Mouse (Mus musculus): Measurements from ENCODE around the gene Clcn6. TPM values are rescaled to one million over a fixed set of nuclear protein-coding genes. Genes with fewer than 3 reads are reported as not detected.
"Not testable (repeated sequence)": the region's sequence is repeated elsewhere in the genome, so short reads cannot be mapped to it uniquely, and the experiment has no call there.

Gene Clcn6
- polyA plus RNA-seq, 1 experiment from 2014 or later = 38.0 TPM

DNA sequence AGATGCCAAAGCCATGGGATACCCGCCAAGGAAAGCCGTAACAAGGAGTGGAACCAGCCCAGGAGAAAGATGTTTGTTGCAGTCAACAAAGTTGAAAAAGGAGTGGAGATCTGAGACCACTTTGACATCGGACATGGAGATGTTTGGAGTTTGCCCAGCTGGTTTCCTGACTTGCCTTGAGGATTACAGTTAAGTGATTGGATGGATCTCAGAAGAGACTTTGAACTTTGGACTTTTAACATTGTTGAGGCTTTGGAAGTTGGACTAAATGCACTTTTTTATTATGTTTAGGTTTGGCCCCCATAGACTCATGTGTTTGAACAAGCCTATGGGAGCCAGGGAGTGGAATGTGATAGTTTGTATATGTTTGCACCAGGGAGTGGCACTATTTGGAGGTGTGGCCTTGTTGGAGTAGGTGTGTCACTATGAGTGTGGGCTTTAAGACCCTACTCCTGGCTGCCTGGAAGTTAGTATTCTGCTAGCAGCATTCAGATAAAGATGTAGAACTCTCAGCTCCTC lies 11.8 kb upstream of the Clcn6 start:
- not testable (repeated sequence) for H3K27me3 ChIP-seq (replicated peaks); H3K27ac ChIP-seq; H3K9ac ChIP-seq; H3K4me3 ChIP-seq; ATAC-seq (replicated peaks); H3K4me1 ChIP-seq; H3K4me2 ChIP-seq; H3K9me3 ChIP-seq
- H3K36me3 ChIP-seq (replicated peaks) = peaks cover 46% of the 10 kb centered on the region
- 95% methylated on average over 3 of the region's 3 CpGs for WGBS

- H3K27me3 ChIP-seq (replicated peaks) = no peaks in the 10 kb centered on the region
- H3K36me3 ChIP-seq (replicated peaks) = peaks cover 13% of the 10 kb centered on the region
- 42% methylated on average over 4 of the region's 4 CpGs for WGBS
- H3K4me2 ChIP-seq = no peak overlapping the region
- peaks cover 32% of the 10 kb centered on the region for H3K4me1 ChIP-seq
- H3K9me3 ChIP-seq = no peaks in the 10 kb centered on the region
- H3K27ac ChIP-seq = no peak overlapping the region
- ATAC-seq (replicated peaks) = no peak
- H3K9ac ChIP-seq = no peak overlapping the region
- H3K4me3 ChIP-seq = no peak overlapping the region
These were observed 7.9 kb upstream of the Clcn6 start for GRCm38 (mm10) chr4:148046450-148047031.

DNA sequence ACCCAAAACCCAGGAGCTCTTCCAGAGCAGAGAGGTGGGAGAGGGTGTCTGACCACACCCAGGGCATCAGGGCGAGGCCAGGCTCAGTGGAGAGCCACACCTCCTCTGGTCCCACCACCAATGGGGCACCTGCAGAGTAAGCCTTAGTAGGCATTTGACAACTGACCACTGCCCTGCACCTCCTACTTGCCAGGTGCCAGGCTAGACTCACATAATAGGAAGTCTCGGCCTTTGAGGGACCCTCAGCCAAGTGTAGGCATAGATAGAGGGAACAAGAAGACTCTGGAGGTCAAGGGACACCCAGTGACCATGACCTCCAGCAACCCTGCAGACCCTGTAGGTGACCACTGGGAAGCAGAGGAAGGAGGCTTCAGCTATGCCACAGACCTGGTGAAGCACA lies 5.5 kb upstream of the Clcn6 start:
- Histone ChIP-seq H3K27ac (no peak overlapping the region), H3K9me3 (no peaks in the 10 kb centered on the region), H3K27me3 (replicated peaks) (no peaks in the 10 kb centered on the region), H3K9ac (no peak overlapping the region), H3K36me3 (replicated peaks) (peaks cover 6% of the 10 kb centered on the region; the same call in 1 of the 2 replicates), H3K4me2 (no peak overlapping the region), H3K4me3 (no peak overlapping the region), H3K4me1 (peaks cover 55% of the 10 kb centered on the region)
- ATAC-seq (replicated peaks) = no peak
- 90% methylated on average over 2 of the region's 2 CpGs for WGBS

- not testable (repeated sequence) for ATAC-seq (replicated peaks)
These were observed 4.7 kb upstream of the Clcn6 start for GRCm38 (mm10) chr4:148043327-148043726.

GRCm38 (mm10) chr4:148041611-148042191 lies 3.1 kb upstream of the Clcn6 start:
- Histone ChIP-seq H3K4me1 (peaks cover 61% of the 10 kb centered on the region), H3K27ac (peak overlapping the region; percentile 88), H3K9ac (peak overlapping the region; percentile 44), H3K36me3 (replicated peaks) (no peaks in the 10 kb centered on the region), H3K27me3 (replicated peaks) (no peaks in the 10 kb centered on the region), H3K4me3 (peak overlapping the region; percentile 70), H3K9me3 (no peaks in the 10 kb centered on the region), H3K4me2 (peak overlapping the region; percentile 73)
- ATAC-seq (replicated peaks) = no peak
- WGBS = 6% methylated on average over 16 of the region's 16 CpGs

More at GRCm38 (mm10) chr4:148043327-148043726, 4.7 kb upstream of the Clcn6 start:
- not testable (repeated sequence) for H3K27me3 ChIP-seq (replicated peaks); H3K4me3 ChIP-seq; H3K4me2 ChIP-seq; H3K9ac ChIP-seq; H3K36me3 ChIP-seq (replicated peaks); H3K9me3 ChIP-seq; H3K27ac ChIP-seq
- 82% methylated on average over 6 of the region's 8 CpGs for WGBS
- H3K4me1 ChIP-seq = peaks cover 55% of the 10 kb centered on the region

DNA sequence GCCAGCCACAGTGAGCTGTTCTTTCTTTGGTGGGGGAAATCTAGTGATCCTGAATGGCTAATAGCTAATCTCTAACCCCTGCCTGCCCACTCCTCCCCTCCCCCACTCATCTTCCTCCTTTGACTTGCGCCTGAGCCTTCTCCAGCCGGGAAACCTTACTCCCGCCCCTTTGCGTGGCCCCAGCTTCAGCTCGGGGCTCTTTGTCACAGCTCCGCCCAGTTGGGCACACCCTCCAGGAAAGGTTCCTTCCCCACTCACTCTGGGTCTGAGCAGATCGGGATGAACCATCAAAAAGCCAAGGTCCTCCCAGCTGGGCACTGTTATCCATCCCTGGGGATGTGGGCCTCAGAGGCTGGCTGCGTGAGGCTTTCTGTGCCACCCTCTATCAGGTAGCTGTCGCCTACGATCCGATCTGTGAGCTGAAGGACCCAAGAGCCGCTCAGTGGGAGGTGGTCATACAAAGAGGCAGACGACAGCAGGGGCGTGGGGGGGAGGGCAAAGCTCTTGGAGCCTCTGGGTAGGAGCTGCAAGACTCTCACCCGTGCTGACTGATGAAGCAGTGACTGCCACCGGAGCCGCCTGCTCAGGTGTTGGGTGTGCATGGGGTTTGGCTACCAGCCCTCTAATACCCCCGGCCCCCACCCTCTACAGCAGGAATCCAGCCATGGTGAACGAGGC lies 2.5 kb upstream of the Clcn6 start:
- Histone ChIP-seq H3K27me3 (replicated peaks) (no peaks in the 10 kb centered on the region), H3K27ac (peak overlapping the region; percentile 88), H3K9ac (peak overlapping the region; percentile 44), H3K4me1 (peaks cover 57% of the 10 kb centered on the region), H3K9me3 (no peaks in the 10 kb centered on the region), H3K36me3 (replicated peaks) (no peaks in the 10 kb centered on the region), H3K4me3 (peak overlapping the region; percentile 70), H3K4me2 (peak overlapping the region; percentile 73)
- under 1% methylated on average over 19 of the region's 19 CpGs for WGBS
- ATAC-seq (replicated peaks) = 0 out of 2 replicates have a peak, but pooled peaks have one; percentile 11

GRCm38 (mm10) chr4:148040029-148040830 lies 1.6 kb upstream of the Clcn6 start:
- peaks cover 59% of the 10 kb centered on the region for H3K4me1 ChIP-seq
- H3K27me3 ChIP-seq (replicated peaks) = no peaks in the 10 kb centered on the region
- peak overlapping the region; percentile 88 for H3K27ac ChIP-seq
- ATAC-seq (replicated peaks) = no peak
- H3K9ac ChIP-seq = peak overlapping the region; percentile 59; the same call in 1 of the 2 replicates
- WGBS = 53% methylated on average over 15 of the region's 15 CpGs
- H3K36me3 ChIP-seq (replicated peaks) = no peaks in the 10 kb centered on the region
- no peaks in the 10 kb centered on the region for H3K9me3 ChIP-seq
- H3K4me3 ChIP-seq = peak overlapping the region; percentile 70
- peak overlapping the region; percentile 73 for H3K4me2 ChIP-seq

GRCm38 (mm10) chr4:148039254-148040028 lies 820 bp upstream of the Clcn6 start:
- Histone ChIP-seq H3K36me3 (replicated peaks) (no peaks in the 10 kb centered on the region), H3K27me3 (replicated peaks) (no peaks in the 10 kb centered on the region), H3K4me2 (peak overlapping the region; percentile 73), H3K9me3 (no peaks in the 10 kb centered on the region), H3K27ac (peak overlapping the region; percentile 88), H3K9ac (peak overlapping the region; percentile 59), H3K4me1 (peaks cover 57% of the 10 kb centered on the region), H3K4me3 (peak overlapping the region; percentile 70)
- ATAC-seq (replicated peaks) = no peak
- 20% methylated on average over 19 of the region's 19 CpGs for WGBS

- H3K36me3 ChIP-seq (replicated peaks) = no peaks in the 10 kb centered on the region
- peak overlapping the region; percentile 77 for H3K9ac ChIP-seq
- no peaks in the 10 kb centered on the region for H3K27me3 ChIP-seq (replicated peaks)
- no peaks in the 10 kb centered on the region for H3K9me3 ChIP-seq
- peak overlapping the region; percentile 88 for H3K27ac ChIP-seq
- H3K4me2 ChIP-seq = peak overlapping the region; percentile 50
- no peak; the same call in 1 of the 2 replicates for ATAC-seq (replicated peaks)
- H3K4me1 ChIP-seq = peaks cover 55% of the 10 kb centered on the region
- WGBS = 6% methylated on average over 26 of the region's 26 CpGs
- peak overlapping the region; percentile 70 for H3K4me3 ChIP-seq
These were observed 482 bp downstream of the Clcn6 start for GRCm38 (mm10) chr4:148038079-148038599.

- H3K9ac ChIP-seq = no peak overlapping the region
- no peak overlapping the region for H3K27ac ChIP-seq
- no peak overlapping the region for H3K4me3 ChIP-seq
- no peak overlapping the region for H3K4me2 ChIP-seq
- no peak for ATAC-seq (replicated peaks)
- 91% methylated on average over 3 of the region's 3 CpGs for WGBS
- H3K4me1 ChIP-seq = peaks cover 28% of the 10 kb centered on the region
- no peaks in the 10 kb centered on the region for H3K27me3 ChIP-seq (replicated peaks)
- no peaks in the 10 kb centered on the region for H3K36me3 ChIP-seq (replicated peaks)
- H3K9me3 ChIP-seq = no peaks in the 10 kb centered on the region
These were observed 3.2 kb downstream of the Clcn6 start for GRCm38 (mm10) chr4:148035440-148035839.

DNA sequence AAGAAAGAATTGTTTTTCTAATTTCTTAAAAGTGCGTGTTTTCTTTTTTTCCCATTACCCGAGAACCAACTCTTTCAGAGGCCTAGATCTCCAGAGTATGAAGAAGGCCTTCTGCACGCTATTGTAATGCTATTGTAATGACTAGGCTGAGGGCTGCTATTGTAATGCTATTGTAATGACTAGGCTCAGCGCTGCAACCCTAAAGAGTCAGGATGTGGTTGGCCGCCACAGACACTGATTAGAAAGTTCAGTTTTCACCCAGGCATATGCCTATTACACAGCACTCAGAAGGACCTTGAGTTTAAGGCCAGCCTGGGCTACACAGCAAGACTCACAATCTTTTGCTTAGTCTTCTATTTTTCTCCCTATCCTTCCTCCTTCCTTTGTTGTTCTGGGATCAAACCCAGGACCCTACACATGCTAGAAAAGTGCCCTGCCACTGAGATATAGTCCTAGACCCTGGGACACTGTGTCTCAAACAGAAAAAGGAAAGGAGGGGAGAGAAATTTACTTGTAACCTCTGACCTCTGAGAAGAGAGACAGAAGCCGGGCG lies 4.7 kb downstream of the Clcn6 start:
- peaks cover 8% of the 10 kb centered on the region; the same call in 1 of the 2 replicates for H3K36me3 ChIP-seq (replicated peaks)
- H3K4me2 ChIP-seq = no peak overlapping the region
- WGBS = 61% methylated on average over 7 of the region's 7 CpGs
- H3K9ac ChIP-seq = no peak overlapping the region
- no peaks in the 10 kb centered on the region for H3K27me3 ChIP-seq (replicated peaks)
- no peak overlapping the region for H3K4me3 ChIP-seq
- peaks cover 16% of the 10 kb centered on the region for H3K4me1 ChIP-seq
- H3K27ac ChIP-seq = no peak overlapping the region
- H3K9me3 ChIP-seq = no peaks in the 10 kb centered on the region
- no peak for ATAC-seq (replicated peaks)

Measured in midbrain, embryonic 15.5 days (tissue).